Mouse (Mus musculus): Measurements from ENCODE around the gene Ndufa4l2. TPM values are rescaled to one million over a fixed set of nuclear protein-coding genes. Genes with fewer than 3 reads are reported as not detected.
A peak's percentile ranks its signal among the peaks of the same experiment; 100 is the strongest.

Gene Ndufa4l2
- polyA plus RNA-seq, 1 experiment, result 10.4 TPM

GRCm38 (mm10) chr10:127522088-127522581, 7.4 kb downstream of the Ndufa4l2 start, which contains the start of gene Shmt2:
Gene Shmt2 (minus strand): TSS chr10:127522444.
- peak within 1 kb of the TSS; percentile 85 for H3K4me3 ChIP-seq (replicated peaks; ENCODE audit: insufficient read depth, low read depth, low read length)
- peak; percentile 84 to 86 for DNase-seq
- H3K27me3 ChIP-seq (ENCODE audit: control insufficient read depth, insufficient read depth, low read length), result no peaks in the 10 kb centered on the region
- peak; percentile 43; the same call in 1 of the 2 replicates for TF ChIP-seq POLR2A (IDR thresholded peaks at IDR 0.05; ENCODE audit: borderline replicate concordance, insufficient read depth, low read length)
- TF ChIP-seq CTCF (IDR thresholded peaks at IDR 0.05; ENCODE audit: borderline replicate concordance, insufficient read depth, low read depth, low read length), result no peak
- under 1% methylated on average over 21 of the region's 21 CpGs for WGBS
- peaks cover 13% of the 10 kb centered on the region for H3K4me1 ChIP-seq (ENCODE audit: control insufficient read depth, insufficient read depth, low read length)
- H3K27ac ChIP-seq (ENCODE audit: insufficient read depth, low read length), result no peak within 1 kb of the TSS

GRCm38 (mm10) chr10:127524646-127525255, 10.0 kb downstream of the Ndufa4l2 start:
- TF ChIP-seq POLR2A (IDR thresholded peaks at IDR 0.05; ENCODE audit: borderline replicate concordance, insufficient read depth, low read length) (no peak), CTCF (IDR thresholded peaks at IDR 0.05; ENCODE audit: borderline replicate concordance, insufficient read depth, low read depth, low read length) (no peak)
- H3K27ac ChIP-seq (ENCODE audit: insufficient read depth, low read length), result no peak overlapping the region
- H3K27me3 ChIP-seq (ENCODE audit: control insufficient read depth, insufficient read depth, low read length), result no peaks in the 10 kb centered on the region
- peaks cover 13% of the 10 kb centered on the region for H3K4me1 ChIP-seq (ENCODE audit: control insufficient read depth, insufficient read depth, low read length)
- no peak for DNase-seq
- WGBS, result 28% methylated on average over 23 of the region's 23 CpGs
- H3K4me3 ChIP-seq (replicated peaks; ENCODE audit: insufficient read depth, low read depth, low read length), result no peak overlapping the region

- Histone ChIP-seq H3K27ac (ENCODE audit: insufficient read depth, low read length) (no peak overlapping the region), H3K4me1 (ENCODE audit: control insufficient read depth, insufficient read depth, low read length) (peaks cover 8% of the 10 kb centered on the region), H3K27me3 (ENCODE audit: control insufficient read depth, insufficient read depth, low read length) (no peaks in the 10 kb centered on the region), H3K4me3 (replicated peaks; ENCODE audit: insufficient read depth, low read depth, low read length) (no peak overlapping the region)
- no peak for DNase-seq
- WGBS, result 10% methylated on average over 26 of the region's 26 CpGs
- TF ChIP-seq POLR2A (IDR thresholded peaks at IDR 0.05; ENCODE audit: borderline replicate concordance, insufficient read depth, low read length) (no peak), CTCF (IDR thresholded peaks at IDR 0.05; ENCODE audit: borderline replicate concordance, insufficient read depth, low read depth, low read length) (no peak)
These were observed 11.3 kb downstream of the Ndufa4l2 start for GRCm38 (mm10) chr10:127526048-127526447.

- Histone ChIP-seq H3K27me3 (ENCODE audit: control insufficient read depth, insufficient read depth, low read length) (no peaks in the 10 kb centered on the region), H3K4me1 (ENCODE audit: control insufficient read depth, insufficient read depth, low read length) (peaks cover 4% of the 10 kb centered on the region), H3K4me3 (replicated peaks; ENCODE audit: insufficient read depth, low read depth, low read length) (peak overlapping the region; percentile 53), H3K27ac (ENCODE audit: insufficient read depth, low read length) (no peak overlapping the region)
- WGBS, result 2% methylated on average over 26 of the region's 26 CpGs
- peak; percentile 73 to 75 for DNase-seq
- TF ChIP-seq POLR2A (IDR thresholded peaks at IDR 0.05; ENCODE audit: borderline replicate concordance, insufficient read depth, low read length) (no peak), CTCF (IDR thresholded peaks at IDR 0.05; ENCODE audit: borderline replicate concordance, insufficient read depth, low read depth, low read length) (peak; percentile 32; the same call in 1 of the 2 replicates)
These were observed 11.9 kb downstream of the Ndufa4l2 start for GRCm38 (mm10) chr10:127526681-127527080.

- no peak for DNase-seq
- Histone ChIP-seq H3K4me1 (ENCODE audit: control insufficient read depth, insufficient read depth, low read length) (peaks cover 4% of the 10 kb centered on the region), H3K27me3 (ENCODE audit: control insufficient read depth, insufficient read depth, low read length) (no peaks in the 10 kb centered on the region), H3K27ac (ENCODE audit: insufficient read depth, low read length) (no peak overlapping the region), H3K4me3 (replicated peaks; ENCODE audit: insufficient read depth, low read depth, low read length) (no peak overlapping the region)
- no peak for TF ChIP-seq CTCF (IDR thresholded peaks at IDR 0.05; ENCODE audit: borderline replicate concordance, insufficient read depth, low read depth, low read length)
- no peak for TF ChIP-seq POLR2A (IDR thresholded peaks at IDR 0.05; ENCODE audit: borderline replicate concordance, insufficient read depth, low read length)
- 81% methylated on average over 17 of the region's 17 CpGs for WGBS
These were observed 12.7 kb downstream of the Ndufa4l2 start for GRCm38 (mm10) chr10:127527481-127527880.

- DNase-seq, result no peak
- H3K4me1 ChIP-seq (ENCODE audit: control insufficient read depth, insufficient read depth, low read length), result peaks cover 11% of the 10 kb centered on the region
- 17% methylated on average over 25 of the region's 25 CpGs for WGBS
- H3K27me3 ChIP-seq (ENCODE audit: control insufficient read depth, insufficient read depth, low read length), result no peaks in the 10 kb centered on the region
- H3K4me3 ChIP-seq (replicated peaks; ENCODE audit: insufficient read depth, low read depth, low read length), result no peak overlapping the region
- H3K27ac ChIP-seq (ENCODE audit: insufficient read depth, low read length), result no peak overlapping the region
- TF ChIP-seq CTCF (IDR thresholded peaks at IDR 0.05; ENCODE audit: borderline replicate concordance, insufficient read depth, low read depth, low read length), result no peak
- no peak for TF ChIP-seq POLR2A (IDR thresholded peaks at IDR 0.05; ENCODE audit: borderline replicate concordance, insufficient read depth, low read length)
These were observed 16.2 kb downstream of the Ndufa4l2 start for GRCm38 (mm10) chr10:127530945-127531344.

- DNase-seq, result no peak
- Histone ChIP-seq H3K4me3 (replicated peaks; ENCODE audit: insufficient read depth, low read depth, low read length) (no peak overlapping the region), H3K4me1 (ENCODE audit: control insufficient read depth, insufficient read depth, low read length) (peaks cover 7% of the 10 kb centered on the region), H3K27me3 (ENCODE audit: control insufficient read depth, insufficient read depth, low read length) (no peaks in the 10 kb centered on the region), H3K27ac (ENCODE audit: insufficient read depth, low read length) (no peak overlapping the region)
- 78% methylated on average over 4 of the region's 4 CpGs for WGBS
- TF ChIP-seq CTCF (IDR thresholded peaks at IDR 0.05; ENCODE audit: borderline replicate concordance, insufficient read depth, low read depth, low read length) (no peak), POLR2A (IDR thresholded peaks at IDR 0.05; ENCODE audit: borderline replicate concordance, insufficient read depth, low read length) (no peak)
These were observed 16.8 kb downstream of the Ndufa4l2 start for GRCm38 (mm10) chr10:127531548-127531947.
